Mouse (Mus musculus) naive thymus-derived CD4-positive, alpha-beta T cell, adult 2 months (primary cell): ENCODE data around the gene Ripk1.
A peak's percentile ranks its signal among the peaks of the same experiment; 100 is the strongest.
"Not testable (repeated sequence)": the region's sequence is repeated elsewhere in the genome, so short reads cannot be mapped to it uniquely, and the experiment has no call there.

Experiments used
- DNase-seq: peaks from one replicate; pipeline ENCODE4 v3.0.0-alpha.2; 2011; ENCODE audit warnings: low read depth

Gene Ripk1

DNA sequence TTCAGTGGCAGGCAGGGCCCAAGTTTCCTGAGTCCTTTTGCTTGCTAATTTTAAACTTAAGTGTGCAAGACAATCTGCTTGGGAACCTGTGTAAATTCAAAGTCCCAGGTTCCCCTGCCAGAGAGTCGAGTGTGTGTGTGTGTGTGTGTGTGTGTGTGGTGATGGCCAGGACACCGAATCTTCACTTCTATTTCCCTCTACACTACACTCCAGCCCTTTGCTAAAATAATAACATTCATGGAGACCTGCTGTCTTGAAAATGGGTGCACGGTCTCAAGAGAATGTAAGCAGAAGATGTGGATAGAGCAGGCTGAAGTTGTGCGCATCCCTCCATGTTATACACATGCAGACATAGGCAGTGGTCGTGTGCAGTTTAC lies 35.9 kb downstream of the Ripk1 start:
- no peak for DNase-seq

DNA sequence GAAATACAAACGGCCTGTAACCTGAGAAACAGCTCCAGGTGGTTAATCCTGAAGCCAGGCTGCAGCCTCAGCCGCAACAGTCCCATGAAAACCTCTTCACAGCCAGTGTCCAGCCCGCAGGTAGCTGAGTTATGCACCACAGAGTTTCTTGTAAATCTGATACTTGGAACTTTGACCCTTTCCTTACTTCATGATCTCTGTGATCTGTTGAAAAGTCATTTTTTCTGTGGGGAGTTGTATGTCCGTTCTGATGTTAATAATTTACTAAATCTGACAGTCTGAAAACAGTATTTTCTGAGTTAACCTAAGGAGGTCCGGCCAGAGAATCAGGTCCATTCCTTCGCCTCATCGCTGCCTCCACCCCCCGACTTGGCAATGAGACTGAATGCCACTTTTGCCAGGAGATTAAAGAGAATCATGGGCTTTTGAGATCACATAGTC lies 36.8 kb downstream of the Ripk1 start:
- no peak for DNase-seq

DNA sequence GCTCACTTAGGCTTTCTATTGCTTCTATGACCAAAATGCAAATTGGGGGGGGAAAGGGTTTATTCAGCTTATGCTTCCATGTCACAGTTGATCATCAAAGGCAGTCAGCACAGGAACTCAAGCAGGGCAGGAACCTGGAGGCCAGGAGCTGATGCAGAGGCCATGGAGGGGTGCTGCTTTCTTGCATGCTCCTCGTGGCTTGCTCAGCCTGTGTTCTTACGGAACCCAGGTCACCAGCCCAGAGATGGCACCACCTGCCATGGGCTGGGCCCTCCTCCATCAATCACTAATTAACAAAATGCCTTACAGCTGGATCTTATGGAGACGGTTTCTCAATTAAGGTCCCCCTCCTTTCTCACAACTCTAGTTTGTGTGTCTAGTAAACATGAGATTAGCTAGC lies 37.9 kb downstream of the Ripk1 start:
- DNase-seq = no peak

DNA sequence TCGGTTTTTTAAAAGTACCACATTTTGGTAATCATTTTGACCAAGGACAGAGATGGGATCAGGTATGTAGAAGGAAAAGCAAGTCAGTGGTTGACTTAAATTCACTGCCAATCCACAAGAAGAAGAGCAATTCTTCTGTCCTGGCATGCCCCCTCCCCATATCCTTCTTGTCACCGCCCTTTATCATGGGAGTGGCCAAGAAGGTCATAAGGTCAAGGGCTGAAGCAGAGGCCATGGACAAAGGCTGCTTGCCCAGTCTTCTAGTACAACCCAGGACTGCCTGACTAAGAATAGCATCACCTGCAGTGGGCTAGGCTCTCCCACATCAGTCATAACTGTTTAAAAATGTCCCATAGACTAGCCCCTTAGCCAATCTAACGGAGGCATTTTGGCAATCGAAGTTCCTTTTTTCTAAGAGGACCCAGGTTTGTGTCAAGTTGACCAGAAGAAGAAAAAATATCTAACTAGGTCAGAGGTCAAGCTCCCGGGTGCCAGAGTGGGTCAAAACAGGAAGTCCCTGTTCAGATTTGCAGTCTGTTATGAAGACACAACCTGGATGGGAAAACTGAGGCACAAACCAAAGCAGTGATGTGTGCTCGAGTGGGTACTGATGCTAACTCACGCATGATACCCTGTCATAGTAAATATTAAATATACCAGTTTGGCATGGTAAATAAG lies 41.7 kb downstream of the Ripk1 start:
- no peak for DNase-seq

DNA sequence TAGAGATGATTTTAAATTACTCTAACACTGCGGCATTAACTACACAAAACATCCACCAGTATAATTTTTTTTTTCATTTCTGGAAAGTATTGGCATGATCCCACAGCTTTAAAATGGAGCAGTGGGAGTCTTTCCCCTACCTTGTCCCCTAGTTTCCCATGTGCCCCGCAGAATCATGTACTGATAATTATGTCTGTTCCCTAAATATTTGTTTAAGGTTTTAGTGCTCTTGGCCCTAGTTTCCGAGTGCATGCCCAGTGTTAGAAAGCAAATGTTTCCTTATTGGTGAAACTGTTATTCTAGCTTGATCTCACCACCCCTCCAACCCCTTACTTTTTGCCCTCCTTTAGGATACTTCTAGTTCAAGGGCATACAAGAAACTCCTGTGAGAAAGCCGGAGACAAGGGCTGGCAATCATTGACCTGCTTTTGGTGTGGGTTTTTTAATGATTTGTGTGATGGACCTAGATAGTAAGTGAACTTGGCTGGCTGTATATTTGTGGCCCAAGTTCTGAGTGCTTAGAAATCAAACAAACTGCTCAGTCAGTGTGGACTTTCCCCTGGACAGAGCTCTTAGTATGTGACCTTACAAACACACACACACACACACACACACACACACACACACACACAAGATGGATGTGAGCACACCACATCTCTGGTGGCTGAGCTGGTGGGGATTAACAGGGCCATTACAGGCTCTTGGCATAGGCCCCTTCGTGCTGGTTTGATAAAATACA lies 43.5 kb downstream of the Ripk1 start:
- no peak for DNase-seq

DNA sequence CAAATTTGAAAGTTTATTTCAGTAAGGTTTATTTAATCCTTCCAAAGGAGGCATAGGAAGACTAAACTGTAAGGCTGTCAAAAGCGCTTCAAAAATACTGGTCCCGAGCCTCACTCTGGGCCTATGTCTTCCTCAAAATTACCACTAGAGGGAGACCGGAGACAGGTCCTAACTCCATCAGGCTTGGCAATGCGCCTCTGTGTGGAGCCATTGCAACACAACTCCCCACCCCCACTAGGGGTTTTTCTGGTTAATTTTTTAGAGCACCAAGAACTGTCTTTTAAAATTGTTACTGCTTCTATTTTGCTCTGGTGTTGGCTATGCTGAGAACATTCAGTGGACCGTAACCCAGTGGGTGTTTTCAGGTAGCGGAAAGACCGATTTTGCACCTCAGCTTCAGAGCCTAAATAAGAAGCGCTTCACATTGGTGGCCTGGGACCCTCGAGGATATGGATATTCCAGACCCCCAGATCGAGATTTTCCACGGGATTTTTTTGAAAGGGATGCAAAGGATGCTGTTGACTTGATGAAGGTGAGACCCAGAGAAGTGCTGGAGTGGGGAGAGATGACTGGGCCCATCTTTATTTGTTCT lies 44.4 kb downstream of the Ripk1 start:
- peak; percentile 86 for DNase-seq

DNA sequence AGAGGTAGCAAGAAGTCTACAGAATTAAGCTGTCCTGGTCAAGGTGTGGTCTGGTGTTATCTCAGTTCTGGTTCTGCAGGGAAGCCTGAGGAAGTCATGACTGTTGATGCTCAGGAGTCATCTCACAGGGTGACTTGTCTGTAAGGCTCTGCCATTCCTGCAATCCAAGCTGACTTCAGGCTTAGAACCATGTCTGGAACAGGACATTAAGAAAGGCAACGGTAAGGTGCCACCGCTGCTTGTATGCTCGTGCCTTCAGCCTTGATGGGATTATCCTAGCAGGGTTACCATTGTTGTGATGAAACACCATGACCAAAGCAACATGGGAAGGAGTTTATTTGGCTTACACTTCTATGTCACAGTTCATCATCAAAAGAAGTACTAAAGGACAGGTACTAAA lies 45.4 kb downstream of the Ripk1 start:
- no peak for DNase-seq

DNA sequence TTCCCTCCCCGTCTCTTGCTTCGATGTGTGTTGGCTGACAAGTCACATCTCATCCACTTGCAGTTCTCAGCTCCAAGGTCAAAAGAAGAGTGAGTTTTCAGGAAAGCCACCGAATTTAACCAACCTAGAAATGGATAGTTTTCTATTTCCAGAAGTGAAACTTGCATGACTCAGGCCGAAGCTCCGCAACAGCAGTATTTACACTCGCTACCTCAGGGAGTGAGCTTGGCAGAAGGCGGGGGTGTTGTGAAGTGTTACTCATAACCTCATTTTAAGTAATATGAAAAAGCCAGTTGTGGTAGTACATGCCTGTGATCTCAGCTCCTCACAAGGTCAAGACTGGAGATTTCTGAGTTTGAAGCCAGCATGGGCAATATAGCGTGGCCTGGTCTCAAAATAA lies 48.3 kb downstream of the Ripk1 start:
- DNase-seq = no peak

DNA sequence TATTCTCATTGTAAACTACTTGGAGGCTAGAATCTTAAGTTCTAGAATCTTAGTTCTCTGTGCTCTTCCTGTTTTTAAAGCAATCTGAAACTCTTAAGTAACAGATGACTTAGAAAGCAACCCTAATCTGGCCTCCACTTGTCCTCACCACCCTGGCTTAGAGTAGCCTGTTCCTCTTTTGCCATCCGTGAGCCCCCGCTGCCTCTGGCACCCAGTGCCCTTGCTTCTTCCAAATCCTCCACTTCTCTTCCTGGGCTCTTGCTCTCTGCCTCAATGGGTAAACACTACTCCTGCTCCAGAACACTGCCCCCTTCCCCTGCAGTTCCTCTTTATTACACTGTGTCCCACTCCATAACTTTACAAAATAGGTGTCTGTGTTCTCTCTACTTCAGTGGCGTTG lies 49.5 kb downstream of the Ripk1 start:
- DNase-seq = no peak

DNA sequence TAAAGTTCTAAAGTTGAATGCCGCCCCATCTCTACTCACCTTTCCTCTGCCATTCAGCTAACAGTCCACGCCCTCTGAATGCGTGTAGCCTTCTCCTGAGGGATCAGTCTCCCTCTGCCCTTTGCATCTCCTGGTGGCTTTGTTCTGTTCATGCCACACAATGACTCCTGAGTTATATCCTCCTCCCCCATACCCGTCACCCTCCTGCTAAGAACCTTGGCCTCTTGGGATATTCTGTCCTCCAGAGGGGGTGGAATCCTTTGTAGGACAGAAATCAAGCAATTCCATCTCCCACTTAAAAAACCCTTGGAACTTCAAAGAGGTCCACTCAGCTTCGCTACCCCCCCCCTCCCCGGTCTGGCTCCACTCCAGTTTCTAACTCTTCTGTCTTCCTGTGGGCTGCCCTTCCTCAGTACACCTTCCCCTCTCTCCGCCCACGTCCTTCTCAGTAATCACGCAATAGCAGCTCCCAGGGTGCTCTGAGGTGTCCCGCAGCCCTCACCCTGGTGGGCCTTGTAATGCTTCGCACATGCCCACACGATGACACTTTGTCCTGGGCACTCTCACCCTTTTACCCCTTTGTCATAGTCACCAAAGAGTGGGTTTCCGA lies 51.6 kb downstream of the Ripk1 start:
- no peak for DNase-seq

DNA sequence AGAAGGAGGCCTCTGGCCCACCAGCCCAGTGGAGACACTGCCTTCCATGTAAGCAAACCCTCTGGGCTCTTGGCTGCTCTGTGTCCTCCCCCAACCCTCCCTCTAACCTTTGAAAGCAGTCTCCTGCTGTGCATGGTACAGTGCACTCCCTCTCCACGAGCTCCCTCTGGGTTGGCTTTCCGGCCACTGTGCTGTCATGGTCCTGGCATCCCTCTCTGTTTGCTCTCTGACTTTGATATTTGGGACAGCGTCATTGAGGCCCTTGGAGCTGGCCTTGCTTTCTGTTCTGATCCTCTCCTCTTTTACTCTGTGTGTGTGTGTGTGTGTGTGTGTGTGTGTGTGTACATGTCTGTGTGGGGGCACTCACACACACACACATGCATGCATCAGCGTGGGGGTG lies 52.2 kb downstream of the Ripk1 start:
- no peak for DNase-seq

DNA sequence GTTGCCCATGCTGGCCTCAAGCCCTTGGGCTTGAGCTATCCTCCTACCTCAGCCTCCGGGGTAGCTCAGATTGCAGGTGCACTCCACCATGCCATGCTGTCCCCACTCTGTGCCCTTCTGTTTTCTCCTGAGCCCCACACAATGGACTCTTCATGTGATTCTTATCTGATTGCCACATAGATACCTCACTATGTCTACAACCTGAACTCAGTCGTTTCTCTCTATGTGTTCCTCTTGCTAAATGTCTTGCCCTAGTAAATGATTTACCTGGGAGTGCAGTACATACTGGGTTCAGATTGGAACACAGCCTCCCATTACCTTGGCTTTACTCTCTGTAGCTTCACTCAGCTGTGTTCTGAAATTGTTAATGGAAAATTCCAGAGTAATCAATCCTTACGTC lies 52.8 kb downstream of the Ripk1 start:
- no peak for DNase-seq

DNA sequence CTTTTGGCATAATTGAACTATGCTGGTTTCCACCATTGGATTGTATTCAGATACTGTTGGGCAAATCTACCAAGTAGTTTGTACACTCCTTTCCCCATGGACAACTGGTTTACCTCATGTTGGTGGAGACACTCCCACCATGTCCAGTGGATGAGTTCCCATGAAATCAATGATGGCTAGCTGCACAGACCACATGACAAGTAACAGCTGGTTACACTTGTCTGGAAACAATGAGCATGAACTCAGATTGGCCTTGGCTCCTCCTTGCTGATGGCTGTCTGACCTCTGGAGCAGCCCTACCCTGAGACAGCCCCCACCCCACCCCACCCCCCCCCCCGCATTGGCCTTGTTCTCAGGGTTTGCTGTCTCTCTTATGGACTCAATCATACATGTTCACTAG lies 55.1 kb downstream of the Ripk1 start:
- DNase-seq = no peak

DNA sequence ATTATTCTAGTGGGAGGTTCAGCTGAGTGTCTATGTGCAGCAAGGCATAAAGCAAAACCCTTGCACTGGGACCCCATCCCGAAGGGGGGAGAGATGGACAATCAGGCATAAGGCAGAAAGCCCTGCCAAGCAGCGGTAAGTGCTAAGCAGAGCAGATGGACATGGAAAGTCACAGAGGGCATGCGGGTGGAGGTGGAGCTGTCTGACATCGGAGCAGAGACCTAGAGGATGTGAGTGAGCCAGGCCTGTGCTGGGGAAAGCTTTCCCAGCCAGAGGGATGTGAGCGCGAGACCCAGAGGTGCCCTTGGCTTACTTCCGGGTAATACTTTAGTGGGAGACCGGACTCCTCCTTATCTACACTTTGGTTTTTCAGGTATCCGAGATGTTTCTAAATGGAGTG lies 57.9 kb downstream of the Ripk1 start:
- no peak for DNase-seq

DNA sequence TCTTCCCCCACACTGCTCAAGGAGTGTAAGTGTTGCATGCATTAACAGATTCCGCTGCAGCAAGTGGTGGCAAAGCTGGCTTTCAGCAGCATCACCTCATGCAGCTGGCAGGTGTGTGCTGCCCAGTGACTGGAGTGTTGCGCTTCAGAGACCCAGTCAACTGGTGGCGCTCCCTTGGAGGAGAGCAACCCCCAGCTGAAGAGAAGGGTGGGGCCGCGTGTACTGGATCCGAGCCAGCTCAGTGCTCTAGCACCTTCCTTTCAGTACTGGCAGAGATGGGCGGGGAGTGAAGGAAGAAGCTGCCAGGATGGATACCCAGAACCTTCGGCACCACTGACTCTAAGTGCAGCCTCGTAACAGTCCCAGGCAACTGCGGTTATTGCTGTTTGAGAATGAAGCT lies 60.3 kb downstream of the Ripk1 start:
- no peak for DNase-seq

DNA sequence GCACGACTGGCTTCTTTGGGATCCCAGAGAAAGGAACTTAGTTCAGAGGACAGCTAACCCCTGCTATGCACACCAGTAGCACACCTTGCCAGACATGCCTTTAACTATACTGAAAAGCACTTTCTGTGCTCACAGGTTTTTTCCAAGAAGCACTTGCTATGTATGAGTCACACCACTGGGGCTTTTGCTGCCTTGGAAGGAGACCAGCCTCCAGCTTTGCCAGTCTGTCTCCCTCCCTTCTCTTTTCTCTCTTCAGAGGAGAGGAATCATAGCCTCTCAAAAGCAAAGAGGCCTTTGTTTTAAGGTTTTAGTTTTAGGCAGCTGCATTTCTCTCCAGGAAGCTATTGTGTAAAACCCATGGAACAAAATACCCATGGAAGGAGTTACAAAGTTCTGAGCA lies 64.2 kb downstream of the Ripk1 start:
- DNase-seq = no peak

DNA sequence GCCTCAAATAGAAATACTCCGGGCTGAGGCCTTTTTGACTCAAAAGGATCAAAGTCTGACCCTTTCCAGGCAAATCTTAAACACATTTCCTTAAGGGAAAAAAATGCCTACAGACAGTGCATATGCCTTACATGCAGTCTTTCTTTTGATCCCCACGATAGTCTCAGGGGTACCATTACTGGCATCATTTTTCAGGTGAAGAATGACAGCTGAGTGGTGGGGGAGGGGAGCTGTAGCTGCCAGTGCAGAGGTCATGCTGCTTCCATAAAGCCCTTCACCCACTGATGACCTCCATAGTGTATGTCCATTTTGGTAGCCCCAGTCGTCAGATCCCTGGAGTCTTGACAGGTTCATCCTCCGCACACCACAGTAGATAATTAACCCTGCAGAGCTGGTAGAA lies 68.1 kb downstream of the Ripk1 start:
- DNase-seq = no peak

DNA sequence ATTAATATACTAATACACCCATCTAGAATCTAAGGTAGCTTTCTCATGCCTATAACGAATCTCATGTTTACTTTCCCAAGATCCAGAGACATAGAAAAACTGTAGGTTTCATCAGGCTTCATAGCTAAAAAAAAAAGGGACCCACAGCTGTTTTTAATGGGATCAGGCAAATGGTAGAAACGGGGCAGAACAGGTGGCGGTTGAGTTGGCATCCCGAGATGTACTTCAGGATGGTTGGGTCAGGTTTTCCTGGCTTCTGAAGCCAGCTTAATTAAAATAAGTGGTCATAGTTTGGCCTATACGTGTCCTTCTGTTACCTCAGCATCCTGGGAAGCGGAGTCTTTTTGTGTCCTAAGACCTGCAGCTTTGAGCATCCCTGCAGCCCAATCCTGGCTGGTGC lies 69.7 kb downstream of the Ripk1 start:
- DNase-seq = no peak

DNA sequence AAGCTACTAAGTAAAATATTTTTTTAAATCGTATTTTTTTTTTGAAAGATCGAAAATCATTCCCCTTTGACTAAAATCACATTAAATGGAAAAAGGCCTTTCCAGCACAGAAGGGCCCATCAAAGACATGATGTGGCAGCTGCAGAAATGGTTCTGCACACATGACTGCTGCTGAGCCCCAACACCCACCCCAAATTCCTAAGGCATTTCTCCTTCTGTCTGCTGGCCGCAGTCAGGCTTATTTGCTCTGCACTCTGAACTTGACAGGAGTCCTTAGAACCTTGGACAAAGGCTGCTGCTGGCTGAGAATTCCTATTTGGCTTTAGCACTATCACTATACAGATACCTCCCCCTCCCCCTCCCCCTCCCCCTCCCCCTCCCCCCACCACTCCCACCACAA lies 70.7 kb downstream of the Ripk1 start:
- DNase-seq = no peak

DNA sequence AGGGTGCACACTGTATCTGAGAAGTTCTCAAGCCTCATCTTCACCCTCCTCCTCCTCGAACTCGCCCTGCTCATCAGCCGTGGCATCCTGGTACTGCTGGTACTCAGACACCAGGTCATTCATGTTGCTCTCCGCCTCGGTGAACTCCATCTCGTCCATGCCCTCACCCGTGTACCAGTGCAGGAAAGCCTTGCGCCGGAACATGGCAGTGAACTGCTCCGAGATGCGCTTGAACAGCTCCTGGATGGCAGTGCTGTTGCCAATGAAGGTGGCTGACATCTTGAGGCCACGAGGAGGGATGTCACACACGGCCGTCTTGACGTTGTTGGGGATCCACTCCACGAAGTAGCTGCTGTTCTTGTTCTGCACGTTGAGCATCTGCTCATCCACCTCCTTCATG lies 72.3 kb downstream of the Ripk1 start:
- DNase-seq = not testable (repeated sequence)

DNA sequence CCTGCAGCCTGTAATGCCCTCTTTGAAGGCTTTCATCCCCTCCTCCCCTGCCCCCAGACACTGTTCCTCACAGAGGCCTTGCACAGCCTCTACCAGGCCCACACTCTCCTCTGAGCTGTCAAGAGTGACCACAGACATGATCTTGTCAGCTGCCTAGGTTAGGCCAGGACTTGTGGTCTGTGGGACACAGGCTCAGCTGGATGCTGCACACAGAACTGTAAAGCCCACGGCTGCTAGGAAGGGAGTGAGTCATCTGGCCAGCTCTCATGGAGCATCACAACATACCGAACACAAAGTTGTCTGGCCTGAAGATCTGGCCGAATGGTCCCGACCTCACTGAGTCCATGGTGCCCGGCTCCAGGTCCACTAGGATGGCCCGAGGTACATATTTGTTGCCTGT lies 73.7 kb downstream of the Ripk1 start:
- DNase-seq = not testable (repeated sequence)

DNA sequence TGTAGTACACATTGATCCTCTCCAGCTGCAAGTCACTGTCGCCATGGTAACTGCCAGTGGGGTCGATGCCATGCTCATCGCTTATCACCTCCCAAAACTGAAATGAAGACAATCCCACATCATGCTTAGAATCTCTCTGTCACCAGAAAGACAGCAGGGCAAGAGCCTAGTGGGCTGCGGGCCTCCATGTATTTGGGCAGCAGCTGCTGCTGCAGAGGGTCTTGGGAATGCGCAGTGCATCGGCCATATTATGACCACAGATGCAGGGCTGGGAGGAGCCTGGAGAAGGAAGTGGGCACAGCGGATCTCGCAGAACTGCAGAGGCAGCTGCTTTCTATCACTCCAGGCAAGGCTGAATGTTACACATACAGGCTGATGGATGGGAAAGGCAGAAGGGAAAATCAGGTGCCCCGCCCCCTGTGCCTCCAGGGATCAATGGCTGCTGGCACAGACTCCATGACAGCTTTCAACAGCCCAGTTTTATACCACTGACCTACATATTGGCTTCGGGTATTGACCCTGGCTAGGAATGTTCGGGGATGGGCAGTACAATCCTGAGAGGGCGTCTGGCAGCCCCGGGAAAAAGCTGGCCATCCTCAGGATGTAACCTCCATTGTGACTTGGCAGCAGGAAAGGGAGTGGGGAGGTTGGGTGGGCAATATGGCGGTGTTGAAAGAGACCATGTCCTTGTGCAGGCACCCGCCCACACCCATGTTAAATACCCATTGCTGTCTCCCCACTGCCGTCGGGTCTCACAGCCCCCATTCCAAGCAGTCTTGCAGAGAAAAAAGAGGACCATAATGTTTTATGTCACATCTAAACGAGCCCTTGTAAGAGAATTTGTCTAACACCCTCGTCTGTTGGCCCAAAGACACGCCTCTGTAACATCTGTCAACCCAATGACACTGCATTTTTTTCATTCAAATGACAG lies 74.7 kb downstream of the Ripk1 start:
- DNase-seq = peak; percentile 31
